Mouse (Mus musculus) layer of hippocampus, adult 8-10 months (tissue): Measurements from ENCODE around the gene Calu. TPM values are rescaled to one million over a fixed set of nuclear protein-coding genes. Genes with fewer than 3 reads are reported as not detected.
"Not testable (repeated sequence)": the region's sequence is repeated elsewhere in the genome, so short reads cannot be mapped to it uniquely, and the experiment has no call there.

Source experiments
- DNase-seq, 2 experiments: peaks; one replicate each; pipeline ENCODE4 v3.0.0; 2022; ENCODE audit warnings: low spot score in 2 of 2
- total RNA-seq, 4 experiments: library from RNA; stranded (reverse); gene quantifications; 2 replicates each; pipeline ENCODE4 v1.2.4; 2022

The Calu gene
- total RNA-seq = 10 to 100 TPM; 65.8 to 71.3 (median 69.3) TPM

- DNase-seq = peak; percentile 98 to 99
Measured at GRCm38 (mm10) chr6:29347665-29348370, at the start of gene Calu. Gene Calu (plus strand): TSS chr6:29348069.

- DNase-seq = no peak
Measured at GRCm38 (mm10) chr6:29299112-29299511, 48.8 kb upstream of the Calu start.

GRCm38 (mm10) chr6:29303251-29303650 is 44.6 kb upstream of the Calu start:
- DNase-seq = no peak

GRCm38 (mm10) chr6:29303726-29304125 is 44.1 kb upstream of the Calu start:
- no peak for DNase-seq

- no peak for DNase-seq
Measured at GRCm38 (mm10) chr6:29305462-29305861, 42.4 kb upstream of the Calu start.

- DNase-seq = no peak
Measured at GRCm38 (mm10) chr6:29308846-29309605, 38.8 kb upstream of the Calu start.

GRCm38 (mm10) chr6:29313690-29314202 is 34.1 kb upstream of the Calu start:
- no peak for DNase-seq

GRCm38 (mm10) chr6:29317286-29317685 is 30.6 kb upstream of the Calu start:
- DNase-seq = no peak

GRCm38 (mm10) chr6:29317941-29318340 is 29.9 kb upstream of the Calu start:
- no peak for DNase-seq

GRCm38 (mm10) chr6:29318879-29319278 is 29.0 kb upstream of the Calu start, which contains the start of gene Fam71f1:
Gene Fam71f1 (plus strand): TSS chr6:29319140.
- peak in 1 of 2 experiments; percentile 5 for DNase-seq

- DNase-seq = no peak
Measured at GRCm38 (mm10) chr6:29321586-29321985, 26.3 kb upstream of the Calu start.

- DNase-seq = no peak
Measured at GRCm38 (mm10) chr6:29322147-29322546, 25.7 kb upstream of the Calu start.

GRCm38 (mm10) chr6:29322735-29323134 is 25.1 kb upstream of the Calu start:
- no peak for DNase-seq

- no peak for DNase-seq
Measured at GRCm38 (mm10) chr6:29326961-29327360, 20.9 kb upstream of the Calu start.

GRCm38 (mm10) chr6:29329514-29329913 is 18.4 kb upstream of the Calu start:
- DNase-seq = no peak

- not testable (repeated sequence) for DNase-seq
Measured at GRCm38 (mm10) chr6:29346512-29346911, 1.4 kb upstream of the Calu start.

- DNase-seq = no peak
Measured at GRCm38 (mm10) chr6:29347189-29347588, 680 bp upstream of the Calu start.

- no peak for DNase-seq
Measured at GRCm38 (mm10) chr6:29348371-29348724, 479 bp downstream of the Calu start.

GRCm38 (mm10) chr6:29351613-29352012 is 3.7 kb downstream of the Calu start:
- DNase-seq = no peak

- no peak for DNase-seq
Measured at GRCm38 (mm10) chr6:29352816-29353215, 4.9 kb downstream of the Calu start.

GRCm38 (mm10) chr6:29359386-29359785 is 11.5 kb downstream of the Calu start:
- DNase-seq = no peak

- DNase-seq = no peak
Measured at GRCm38 (mm10) chr6:29360211-29360610, 12.3 kb downstream of the Calu start.
